Mouse (Mus musculus) A20 (cell line): ENCODE measurements around the gene Gm21962.
"Not testable (repeated sequence)": the region's sequence is repeated elsewhere in the genome, so short reads cannot be mapped to it uniquely, and the experiment has no call there.

Experiments
- DNase-seq: peaks from one replicate; pipeline ENCODE4 v3.0.0-alpha.2; 2011; ENCODE audit warnings: low read depth, low spot score

Gene Gm21962

DNA sequence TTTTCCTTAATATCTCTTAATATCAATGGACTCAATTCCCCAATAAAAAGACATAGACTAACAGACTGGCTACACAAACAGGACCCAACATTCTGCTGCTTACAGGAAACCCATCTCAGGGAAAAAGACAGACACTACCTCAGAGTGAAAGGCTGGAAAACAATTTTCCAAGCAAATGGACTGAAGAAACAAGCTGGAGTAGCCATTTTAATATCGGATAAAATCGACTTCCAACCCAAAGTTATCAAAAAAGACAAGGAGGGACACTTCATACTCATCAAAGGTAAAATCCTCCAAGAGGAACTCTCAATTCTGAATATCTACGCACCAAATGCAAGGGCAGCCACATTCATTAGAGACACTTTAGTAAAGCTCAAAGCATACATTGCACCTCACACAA, at the start of gene Gm21962:
TSS of gene Gm21962 (plus strand) at position 301 of the 400 bp plus-strand sequence.
- not testable (repeated sequence) for DNase-seq

DNA sequence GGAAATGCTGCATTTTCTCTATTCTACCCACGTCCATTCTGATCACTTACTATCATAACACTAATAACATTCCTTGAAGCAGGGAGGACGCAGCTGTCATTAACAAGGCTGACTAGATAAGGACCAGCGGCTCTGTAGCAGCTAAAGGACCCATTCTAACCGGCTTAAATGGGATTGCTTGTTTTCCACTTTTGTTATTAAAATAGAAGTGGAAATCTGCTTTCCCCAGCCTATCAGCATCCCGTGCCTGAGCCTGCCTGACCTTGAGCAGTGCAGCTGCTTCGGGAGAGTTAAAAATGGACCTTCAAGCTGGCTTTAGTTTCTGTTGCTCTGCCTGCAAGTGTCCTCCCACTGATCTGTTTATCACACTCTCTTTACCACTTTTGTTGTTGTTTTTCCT, 49.2 kb upstream of the Gm21962 start:
- no peak for DNase-seq

DNA sequence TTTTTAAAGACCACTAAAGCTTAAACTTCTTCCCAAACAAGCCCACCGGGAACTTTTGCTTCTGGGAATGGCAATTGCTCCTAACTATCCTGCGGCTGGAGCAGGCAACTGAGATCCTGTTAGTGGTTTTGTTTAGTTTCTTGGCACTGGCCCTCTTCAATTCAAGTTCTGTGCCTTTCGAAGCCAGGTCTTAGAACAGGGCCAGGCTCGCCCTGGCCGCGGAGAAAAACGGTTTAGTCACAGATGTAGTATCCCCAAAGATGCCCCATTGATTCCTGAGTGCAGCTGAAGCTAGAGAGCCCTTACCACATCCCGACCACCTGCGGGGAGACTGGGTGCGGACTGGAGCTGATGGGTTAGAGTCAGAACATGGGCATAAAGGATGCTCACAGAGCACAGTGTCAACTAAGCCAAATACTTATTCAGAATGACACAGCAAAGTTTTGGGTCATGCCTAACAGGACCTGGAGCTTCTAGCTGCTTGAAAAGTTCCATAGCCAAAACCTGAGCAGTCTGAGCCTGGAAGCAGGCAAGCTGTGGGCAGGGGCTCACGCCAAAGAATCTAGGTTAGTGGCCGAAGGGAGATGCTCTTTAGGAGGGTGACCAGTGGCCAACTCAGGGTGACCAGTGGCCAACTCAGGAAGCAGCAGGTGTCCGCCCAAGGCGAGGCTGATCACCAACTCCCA, 48.3 kb upstream of the Gm21962 start:
- DNase-seq, result no peak

DNA sequence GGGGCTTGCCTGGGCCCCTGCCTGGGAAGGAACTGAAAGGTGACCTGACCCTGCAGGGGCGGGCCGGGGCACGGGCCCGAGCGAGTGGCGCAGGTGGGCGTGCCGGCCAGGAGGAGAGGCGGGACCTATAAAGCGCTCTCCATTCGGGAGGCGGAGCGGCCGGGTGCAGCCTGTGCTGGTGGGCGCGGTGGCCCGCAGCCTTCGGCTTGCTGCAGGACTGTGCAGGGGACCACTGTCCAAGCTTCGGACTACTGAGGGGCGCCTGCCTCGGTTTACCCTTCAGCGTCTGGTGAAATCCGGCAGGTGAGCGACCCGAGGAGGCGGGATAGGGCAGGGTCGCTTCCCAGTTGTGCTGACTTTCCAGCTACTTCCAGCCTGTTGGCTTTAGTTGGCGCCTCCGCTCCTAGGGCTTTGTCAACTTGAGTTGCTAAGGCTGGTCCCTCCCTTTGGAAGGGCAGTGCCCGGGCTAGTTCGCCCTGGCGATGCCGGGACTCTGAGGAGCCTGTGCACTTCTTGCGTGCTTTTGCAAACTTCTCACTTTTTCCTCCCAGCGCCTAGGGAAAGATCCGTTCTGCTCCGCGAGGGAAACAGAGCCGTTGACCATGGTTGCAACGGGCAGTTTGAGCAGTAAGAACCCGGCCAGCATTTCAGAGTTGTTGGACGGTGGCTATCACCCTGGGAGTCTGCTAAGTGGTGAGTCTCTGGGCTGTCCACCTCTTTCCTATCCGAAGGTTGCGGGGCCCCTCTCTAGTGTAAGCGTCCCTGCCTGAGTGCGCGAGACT, 47.6 kb upstream of the Gm21962 start:
- DNase-seq, result no peak

DNA sequence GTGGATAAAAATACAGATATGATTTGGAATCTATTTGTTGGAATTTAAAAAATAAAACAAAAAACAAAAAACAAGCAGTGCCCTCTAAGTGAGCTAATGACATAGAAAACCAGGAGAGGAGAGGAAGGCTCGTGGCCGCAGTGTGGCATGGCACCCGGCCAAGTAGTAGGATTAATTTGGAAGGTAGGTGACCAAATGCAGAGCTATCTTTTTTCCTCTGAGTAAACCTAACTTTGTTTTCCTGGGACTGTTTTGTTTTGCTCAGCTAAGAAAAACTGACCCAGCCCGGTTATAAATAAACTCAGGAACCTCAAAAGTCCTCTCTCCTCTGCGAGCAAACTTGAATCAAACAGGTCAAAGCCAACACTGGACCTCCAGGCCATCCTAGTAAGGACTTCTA, 46.3 kb upstream of the Gm21962 start:
- DNase-seq, result no peak

DNA sequence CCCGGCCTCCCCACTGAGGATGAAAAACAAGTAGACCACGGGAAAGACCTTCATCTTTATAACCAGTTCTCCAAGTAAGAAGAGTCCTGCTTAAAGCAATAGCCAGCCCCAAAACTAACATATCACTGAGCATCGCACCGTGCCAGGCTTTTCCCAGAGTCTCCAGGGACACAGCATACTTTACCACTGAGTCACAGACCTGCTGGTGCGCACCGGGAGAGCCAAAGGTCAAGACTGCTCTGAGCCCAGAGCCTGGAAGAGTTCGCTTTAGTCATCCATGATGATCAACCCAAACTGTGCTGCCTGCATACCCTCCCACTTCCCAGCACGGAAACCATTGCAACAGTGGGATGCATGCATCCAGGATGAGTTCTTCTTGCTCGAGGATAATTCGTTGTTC, 37.6 kb upstream of the Gm21962 start:
- DNase-seq, result no peak

DNA sequence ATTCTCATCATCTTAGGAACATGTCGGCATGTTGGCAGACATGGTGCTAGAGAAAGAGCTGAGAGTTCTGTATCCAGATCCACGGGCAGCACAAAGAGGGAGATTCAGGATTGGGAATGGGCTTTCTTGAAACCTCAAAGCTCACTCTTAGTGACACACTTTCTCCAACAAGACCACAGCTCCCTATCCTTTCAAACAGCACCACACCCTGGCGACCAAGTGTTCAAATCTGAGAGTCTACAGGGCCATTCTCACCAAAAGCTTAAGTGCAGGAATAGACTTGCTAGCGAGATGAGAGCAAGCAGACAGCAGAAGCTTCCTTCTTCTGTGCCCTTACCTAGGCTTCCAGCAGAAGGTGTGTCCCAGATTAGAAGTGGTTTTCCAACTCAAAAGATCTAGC, 34.8 kb upstream of the Gm21962 start:
- DNase-seq, result no peak

DNA sequence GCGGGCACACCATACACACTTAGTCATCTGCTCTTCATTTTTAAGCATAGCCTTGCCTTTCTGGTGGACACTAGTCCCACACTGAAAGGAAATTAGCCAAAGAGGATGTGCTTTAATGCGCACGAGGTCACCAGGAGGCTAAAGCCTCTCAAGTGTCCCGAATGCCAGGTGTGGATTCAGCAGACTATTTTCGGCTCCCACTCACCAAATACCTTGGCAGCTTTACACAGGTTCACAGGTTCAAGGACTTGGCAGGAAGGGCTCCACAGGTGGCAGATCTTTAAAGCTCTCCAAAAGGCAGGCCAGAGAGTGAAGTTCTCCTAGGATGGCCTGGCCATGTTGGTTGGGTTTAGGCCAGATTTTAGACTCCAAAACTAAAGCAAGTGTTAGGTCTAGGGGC, 30.1 kb upstream of the Gm21962 start:
- DNase-seq, result no peak

DNA sequence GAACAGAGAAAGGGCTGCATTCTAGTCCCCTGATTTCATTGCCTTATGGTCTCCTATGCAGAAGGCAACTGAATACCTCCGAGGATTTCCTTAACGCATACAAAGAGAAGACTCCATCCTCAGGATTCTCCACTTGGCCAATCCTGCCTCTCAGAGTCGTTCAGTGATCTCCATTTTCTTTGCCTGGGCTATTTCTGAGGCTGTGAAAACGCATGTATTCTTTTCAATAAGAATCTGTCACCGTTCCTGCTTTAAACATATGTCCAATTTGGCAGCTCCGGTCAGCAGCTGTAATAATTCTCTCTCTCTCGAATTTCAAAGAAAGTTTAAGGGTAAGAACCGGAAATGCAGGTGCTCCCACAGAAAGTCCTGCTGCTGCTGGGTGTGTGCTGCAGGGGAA, 29.2 kb upstream of the Gm21962 start:
- no peak for DNase-seq

DNA sequence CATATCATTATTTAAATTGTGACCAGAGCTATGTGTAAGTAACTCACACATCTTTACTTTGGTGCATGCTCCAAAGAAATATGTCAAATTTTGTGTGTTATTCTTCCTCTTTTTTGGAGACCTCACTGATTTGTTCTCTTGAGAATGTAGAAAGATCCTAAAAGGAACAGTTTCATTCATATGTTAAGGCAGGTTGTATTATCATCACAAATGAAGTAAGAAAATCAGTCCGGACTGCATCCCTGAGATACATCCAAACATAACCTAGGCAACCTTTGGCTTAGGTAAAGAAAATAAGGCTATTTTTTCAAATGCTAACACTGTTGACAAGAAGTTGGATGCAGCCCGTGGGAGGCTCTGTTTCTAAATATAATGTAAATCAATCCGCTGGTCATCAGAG, 28.8 kb upstream of the Gm21962 start:
- no peak for DNase-seq

DNA sequence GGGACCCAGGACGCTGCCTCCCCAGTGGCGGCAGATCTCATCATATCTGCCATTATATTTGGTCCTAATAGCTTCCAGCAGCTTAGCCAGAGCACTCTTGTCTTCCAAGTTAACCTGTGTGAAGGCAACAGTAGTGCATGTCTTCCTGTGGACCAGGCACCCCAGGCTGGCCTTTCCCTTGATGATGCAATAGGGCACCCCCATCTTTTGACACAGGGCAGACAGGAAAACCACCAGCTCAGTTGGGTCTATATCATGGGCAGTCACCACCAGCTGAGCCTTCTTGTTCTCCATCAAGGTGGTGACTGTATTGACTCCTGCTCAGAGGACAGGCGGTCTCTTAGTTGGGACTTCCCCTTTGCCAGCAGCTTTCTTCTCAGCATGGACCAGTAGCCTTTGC, 27.2 kb upstream of the Gm21962 start:
- DNase-seq, result no peak

DNA sequence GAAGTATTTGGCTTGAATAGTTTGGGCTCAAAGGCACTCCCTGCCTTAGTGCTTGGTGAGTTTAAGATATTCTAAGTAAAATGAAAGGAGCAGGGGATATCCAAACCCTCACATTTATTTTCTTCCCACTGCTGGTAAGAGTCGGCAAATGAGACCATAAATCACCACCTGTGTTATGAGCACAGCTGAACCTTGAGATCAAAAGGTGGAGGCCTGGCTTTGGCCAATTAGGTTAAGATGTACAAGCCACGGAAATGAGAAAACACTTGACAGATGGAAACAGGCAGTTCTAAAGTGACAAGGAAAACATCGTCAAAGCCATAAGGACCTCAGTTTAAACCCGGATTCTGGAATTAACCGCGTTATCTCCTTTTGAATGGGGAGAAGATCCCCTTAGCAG, 26.4 kb upstream of the Gm21962 start:
- no peak for DNase-seq

DNA sequence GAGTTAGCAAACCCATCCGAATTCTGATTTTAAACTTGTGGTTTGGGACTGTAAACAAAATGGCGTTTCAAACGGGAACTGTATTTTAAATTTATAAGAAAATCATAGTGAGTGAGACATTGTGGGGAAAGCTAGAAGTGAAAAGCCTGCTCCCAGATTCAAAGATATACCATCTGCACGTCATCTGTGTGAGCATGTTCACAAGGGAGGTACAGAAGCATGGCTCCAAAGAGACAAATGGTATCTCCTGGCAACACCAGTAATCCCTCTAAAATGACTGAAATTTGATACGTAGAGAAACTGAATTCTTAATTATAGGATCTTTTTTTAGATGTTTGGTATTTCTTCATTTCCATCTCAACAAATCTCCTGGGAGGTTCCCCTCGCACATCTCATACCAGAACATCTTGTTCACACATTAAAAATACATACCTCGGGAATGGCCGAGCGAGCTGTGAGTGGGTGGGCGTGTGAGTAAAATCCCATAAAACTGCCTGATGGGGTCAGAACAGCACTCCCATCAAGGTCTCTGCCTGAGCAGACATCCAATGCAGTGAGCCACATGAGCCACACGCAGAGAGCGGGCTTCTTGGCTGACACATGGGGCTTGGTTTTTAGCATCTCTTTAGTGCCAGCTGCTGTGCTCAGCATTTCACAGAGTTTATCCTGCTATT, 23.8 kb upstream of the Gm21962 start:
- no peak for DNase-seq

DNA sequence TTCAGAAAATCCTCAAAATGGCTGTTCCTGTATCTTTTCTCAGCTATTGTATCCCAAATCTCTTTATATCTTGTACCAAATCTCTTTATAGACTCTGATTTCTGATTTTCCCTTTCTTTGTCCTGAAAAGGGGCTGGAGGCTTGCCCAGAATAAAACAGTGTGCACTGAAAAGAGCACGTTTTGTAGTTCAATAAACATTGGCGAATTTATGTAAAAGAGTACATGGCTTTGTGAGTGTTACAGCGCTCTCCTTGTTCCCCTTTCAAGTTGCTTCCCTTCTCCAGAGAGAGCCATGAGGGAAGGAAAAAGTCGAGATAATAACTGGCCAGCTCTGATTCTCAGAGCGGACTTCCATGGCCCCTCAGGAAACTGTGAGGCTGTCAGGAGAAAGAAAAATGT, 22.2 kb upstream of the Gm21962 start:
- DNase-seq, result no peak

DNA sequence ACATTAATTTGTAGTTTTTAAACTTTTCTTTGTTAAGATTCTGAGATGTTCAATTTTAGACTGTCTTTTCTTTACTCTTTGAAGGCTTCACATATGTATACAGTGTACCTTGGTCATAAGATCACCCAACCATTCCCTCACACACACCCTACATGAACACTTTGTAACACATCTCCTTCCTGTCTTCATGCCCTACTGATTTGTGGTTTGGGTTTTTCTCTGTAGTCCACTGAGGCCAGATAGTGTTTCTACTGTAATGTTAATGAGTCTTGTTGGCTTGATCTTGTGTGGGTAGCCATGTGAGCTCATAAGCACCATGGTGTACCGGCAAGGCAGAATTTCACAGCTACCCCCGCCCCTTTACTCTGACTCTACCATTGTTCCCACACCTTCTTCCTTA, 18.5 kb upstream of the Gm21962 start:
- DNase-seq, result no peak

DNA sequence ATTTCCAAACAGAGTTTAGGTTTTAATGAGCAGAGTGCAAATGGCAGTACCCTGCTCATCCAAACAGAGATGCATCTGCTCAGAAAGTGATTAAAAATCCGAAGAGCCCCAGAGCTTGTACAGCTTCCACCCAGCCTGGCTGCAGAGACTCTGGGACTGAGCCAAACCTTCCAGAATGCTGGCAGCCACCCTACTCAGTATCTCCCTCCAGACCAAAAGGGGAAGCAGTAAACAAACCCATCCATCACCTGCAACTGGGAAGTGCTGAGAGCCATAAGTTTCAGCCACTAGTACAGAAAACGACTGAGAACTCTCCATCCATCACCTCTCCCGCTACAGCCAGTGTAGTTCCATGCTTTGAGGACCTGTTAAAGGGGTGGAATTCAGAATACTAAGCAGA, 9.6 kb downstream of the Gm21962 start:
- peak; percentile 10 for DNase-seq

DNA sequence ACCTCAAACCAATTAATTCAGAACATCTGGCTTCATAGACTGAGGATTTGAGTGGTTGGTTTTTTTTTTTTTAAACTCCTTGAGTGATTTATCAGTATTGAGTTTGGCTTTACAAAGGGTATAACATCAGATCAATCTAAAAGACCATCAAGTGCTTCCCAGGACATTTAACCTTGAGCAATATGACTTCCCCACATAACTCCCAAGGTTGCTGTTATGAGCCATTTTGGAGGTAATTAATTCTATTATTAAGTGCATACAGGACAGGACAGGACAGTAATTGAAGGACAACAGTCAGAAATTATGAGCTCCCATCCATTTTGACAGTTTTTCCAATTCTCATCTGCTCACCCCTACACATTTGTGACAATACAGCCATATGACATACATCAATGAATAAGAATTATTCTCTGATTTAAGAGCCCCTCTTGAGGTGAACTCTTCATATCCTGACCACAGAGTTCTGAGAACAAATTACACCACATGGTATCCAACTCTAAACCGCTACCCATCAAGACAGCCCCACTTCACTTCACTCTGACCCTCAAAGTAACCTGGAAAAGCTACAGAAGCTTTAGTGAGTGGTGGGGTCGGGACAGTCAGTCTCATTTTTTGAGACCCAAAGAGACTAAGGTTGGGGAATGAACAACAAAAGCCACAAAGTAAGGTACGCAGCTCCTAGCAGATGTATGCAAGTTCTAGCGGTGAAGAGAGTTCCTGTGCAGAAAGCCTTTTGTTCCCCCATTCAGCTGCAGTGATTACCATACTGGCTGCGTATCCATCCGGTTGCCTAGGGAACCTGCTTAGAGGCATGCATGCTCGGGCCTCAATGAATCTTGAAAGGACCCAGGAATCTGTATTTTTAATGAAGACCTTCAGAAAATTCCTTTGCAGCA, 11.8 kb downstream of the Gm21962 start:
- DNase-seq, result no peak

DNA sequence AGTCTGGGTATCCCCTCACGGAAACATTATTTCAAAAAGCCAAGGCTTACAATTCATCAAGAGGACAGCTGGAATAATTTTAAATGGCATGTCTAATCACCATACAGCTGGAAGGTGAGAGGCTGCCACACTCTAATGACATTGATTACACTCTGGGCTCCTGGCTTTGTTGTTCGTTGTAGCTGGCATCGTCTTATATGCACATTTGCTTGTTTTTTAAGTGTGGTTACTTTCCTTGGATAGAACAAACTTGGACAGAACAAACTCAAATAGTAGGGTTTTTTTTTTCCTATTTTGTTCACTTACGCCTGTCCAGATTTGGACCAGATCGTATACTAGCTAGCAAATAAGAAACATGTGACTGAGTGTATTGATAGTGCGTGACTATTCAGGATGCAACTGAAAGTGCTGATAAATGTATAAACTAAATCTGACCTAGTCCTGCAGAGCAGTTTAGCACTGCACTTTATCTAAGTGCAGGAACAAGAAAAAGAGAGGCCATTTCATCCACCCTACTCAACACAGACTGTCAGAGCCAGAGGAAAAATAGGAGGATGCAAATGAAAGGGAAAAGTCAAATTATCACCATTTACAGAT, 12.6 kb downstream of the Gm21962 start:
- DNase-seq, result no peak

DNA sequence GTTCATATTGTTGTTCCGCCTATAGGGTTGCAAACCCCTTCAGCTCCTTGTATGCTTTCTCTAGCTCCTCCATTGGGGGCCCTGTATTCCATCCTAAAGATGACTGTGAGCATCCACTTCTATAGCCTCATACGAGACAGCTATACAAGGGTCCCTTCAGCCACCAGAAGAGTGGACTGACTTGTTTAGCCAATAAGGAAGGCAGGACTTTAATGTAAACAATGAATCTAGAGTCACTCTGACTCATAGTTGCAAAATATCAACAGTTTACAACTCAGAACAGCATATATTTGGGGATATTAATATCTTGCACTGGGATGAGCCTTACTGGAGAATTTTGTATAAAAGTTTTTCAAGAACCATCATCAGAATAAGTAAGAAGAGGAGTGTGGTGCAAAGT, 15.6 kb downstream of the Gm21962 start:
- no peak for DNase-seq

DNA sequence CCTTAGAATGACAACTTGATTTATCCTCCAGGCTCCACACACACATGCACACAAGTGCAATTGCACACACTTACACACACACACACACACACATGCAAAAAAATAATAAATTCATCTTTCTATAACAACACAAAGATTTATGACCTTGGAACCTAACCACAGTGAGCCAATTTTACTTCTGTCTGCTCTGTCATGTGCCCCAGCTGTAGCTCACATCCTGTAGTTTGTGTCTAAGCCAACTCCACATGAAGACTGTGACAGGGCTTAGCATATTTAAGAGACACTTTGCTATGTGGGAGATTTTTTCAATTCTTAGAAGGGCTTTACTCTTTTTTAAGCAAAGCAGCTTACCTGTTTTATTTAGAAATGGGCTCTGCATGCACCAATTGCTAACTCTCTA, 20.2 kb downstream of the Gm21962 start:
- DNase-seq, result no peak

DNA sequence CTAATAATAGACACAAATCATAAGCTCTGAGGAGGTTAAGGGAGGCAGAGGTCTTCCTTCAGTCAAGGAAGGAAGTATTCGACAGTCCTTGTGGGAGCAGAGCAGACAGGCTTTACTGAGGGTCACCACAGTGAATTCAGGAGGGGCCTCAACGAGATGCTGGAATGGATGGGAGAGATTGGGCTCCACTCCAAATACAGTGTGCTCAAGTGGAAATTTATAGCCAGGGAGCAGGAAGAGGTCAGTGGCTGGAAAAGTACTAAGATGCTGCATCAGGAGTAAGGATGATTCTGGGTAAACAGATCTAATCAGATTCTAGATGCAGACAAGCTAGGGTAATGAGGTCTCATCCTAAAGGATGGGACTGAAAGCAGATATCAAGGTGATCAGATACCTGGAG, 44.6 kb downstream of the Gm21962 start:
- no peak for DNase-seq
